Mouse (Mus musculus) cerebellum, adult 8-10 months (tissue): ENCODE measurements around the gene Slx4ip.

Source experiments
- DNase-seq: peaks from one replicate; pipeline ENCODE4 v3.0.0; 2022

The Slx4ip gene

GRCm38 (mm10) chr2:136947937-136948336 is 56.9 kb downstream of the Slx4ip start:
- no peak for DNase-seq

DNA sequence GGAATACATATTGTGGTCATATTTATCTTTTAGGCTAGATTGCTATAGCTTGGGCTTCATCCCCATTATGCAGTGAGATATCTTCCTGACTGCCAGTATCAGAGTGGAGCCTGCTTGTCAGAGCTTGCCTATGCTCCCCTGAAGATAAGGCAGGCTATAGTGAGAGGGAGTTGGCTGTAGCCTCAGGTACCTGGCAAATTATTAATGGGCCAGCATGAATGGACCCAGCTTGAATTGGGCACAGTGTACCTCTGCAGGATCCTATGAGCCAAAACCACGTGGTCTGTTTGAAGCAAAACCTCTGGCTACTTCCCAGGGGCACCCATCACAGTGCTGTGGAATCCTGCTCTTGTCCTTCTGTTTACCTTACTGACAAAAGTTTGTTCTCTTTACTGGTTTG is 61.2 kb downstream of the Slx4ip start:
- DNase-seq: no peak

GRCm38 (mm10) chr2:136955726-136956571 is 64.9 kb downstream of the Slx4ip start:
- DNase-seq: no peak

DNA sequence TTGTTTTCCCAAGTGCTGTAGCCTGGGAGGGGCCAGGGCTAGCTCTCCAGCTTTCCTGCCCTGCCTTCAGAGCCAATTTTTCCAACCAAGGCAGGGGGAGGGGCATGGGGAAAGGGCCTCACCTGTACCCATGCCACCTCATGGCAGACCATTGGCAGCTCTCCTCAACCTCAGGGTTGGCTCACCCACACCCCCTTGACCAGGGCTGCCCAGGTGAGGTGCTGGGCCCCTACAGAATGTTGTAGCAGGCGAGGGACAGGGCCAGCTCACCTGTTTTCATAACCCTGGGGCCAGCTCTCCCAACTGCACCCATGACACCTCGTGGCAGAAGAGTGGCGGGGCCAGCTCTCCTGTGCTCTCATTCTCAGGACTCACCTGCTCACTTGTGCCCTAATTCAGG is 67.7 kb downstream of the Slx4ip start:
- DNase-seq: no peak

DNA sequence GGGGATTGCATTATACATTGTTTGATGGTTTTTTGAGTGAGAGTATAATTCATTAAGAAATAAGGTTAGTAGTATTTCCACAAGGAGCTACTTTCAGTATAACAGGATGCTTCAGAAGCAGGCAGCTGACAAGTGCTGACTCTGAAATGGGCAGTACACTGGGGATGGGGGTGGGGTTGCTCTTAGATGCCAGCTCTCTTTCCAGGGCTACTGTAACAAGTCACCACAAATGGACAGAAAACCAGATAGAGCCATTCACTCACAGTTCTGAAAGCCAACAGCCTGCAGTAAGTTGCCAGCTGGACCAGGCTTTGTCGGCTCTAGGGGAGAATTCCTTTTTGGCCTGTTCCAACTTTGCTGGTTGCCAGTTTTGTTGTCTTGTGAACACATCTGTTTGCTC is 84.8 kb downstream of the Slx4ip start:
- DNase-seq: no peak

DNA sequence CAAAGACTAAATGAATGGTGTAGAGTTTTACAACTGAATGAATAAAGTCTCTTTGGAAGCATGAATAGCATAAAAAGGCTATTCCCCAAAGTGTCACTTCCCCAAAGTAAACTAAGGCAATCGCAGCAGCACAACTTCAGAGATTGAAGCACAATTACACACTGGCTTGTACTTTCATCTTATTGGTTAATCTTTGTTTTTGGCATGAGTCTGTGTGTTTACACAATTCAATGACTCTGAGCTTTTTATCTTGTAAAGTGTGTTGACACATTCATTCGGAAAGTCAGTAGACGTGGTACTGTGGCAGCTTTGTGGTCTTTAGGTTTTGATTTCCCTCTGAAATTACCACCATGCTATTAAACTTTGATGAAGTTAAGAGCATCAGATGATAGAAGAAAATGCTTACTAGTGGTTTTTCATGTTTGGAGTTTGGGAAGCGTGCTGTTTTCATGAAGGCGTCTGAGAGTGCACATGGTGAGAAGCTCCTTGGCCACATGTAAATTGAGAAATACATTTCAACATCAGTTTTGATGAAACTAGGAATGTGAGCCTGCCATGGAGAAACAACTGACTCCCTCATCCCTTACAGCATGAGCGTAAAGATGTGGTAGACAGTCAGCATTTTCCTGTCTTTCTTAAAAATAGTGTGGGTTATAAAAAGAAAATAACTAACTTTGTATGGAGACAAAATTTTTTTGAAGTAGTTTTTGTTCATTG is 88.2 kb downstream of the Slx4ip start:
- no peak for DNase-seq

GRCm38 (mm10) chr2:136981062-136981879 is 90.3 kb downstream of the Slx4ip start:
- no peak for DNase-seq

- no peak for DNase-seq
Measured at GRCm38 (mm10) chr2:136983959-136984358, 92.9 kb downstream of the Slx4ip start.

DNA sequence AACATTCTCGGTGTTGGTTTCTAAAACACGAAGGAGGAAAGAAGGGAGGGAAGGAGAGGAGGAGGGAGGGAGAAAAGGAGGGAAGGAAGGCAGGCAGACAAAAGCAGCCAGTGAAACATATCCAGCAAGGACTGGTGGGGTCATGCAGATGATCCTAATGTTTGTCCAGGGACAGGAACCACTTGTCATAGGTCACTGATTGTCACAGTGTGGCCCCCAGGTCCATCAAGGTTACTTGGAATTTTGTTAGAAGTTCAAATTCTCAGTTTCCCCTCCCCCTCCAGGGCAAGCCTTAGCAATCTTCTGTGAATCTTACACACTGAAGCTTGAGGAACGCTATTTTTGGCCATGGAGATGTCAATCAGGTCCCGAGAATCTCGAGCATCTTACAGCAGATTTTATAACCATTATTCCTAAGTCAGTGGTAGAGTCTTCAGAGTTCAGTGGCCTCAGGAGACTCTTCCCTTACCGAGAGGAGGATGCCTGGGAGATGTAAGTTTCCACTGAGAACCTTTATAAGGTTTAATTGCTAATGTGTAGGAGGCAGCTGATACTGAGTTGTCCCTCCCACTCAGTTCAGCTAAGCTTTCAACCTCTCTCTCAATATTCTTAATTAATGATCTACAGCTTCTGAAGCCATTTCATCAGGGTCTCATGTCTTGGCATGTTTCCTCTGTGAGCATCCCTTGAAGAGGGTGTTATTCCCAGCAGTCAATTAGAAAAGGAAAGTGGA is 95.1 kb downstream of the Slx4ip start:
- no peak for DNase-seq

- no peak for DNase-seq
Measured at GRCm38 (mm10) chr2:136993116-136993515, 102.1 kb downstream of the Slx4ip start.

DNA sequence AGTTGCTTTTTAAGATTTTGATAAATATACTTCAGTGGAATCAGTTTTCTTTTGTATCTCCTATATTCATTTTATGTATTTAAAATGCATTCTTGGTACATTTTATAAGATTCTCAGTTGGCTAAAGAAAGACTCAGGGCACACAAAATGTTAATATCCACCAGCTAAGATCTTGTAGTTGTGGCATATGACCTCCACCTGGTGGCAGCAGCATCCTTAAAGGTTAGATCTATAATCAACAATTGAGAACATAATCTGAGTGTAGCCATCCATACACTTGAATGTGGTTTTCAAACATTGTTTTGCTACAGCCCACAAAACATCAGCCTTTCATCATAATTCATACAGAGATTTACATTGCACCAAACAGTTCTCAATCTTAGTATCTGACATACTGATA is 106.1 kb downstream of the Slx4ip start:
- no peak for DNase-seq

- no peak for DNase-seq
Measured at GRCm38 (mm10) chr2:137002031-137002430, 111.0 kb downstream of the Slx4ip start.

GRCm38 (mm10) chr2:137006656-137007055 is 115.6 kb downstream of the Slx4ip start:
- no peak for DNase-seq

DNA sequence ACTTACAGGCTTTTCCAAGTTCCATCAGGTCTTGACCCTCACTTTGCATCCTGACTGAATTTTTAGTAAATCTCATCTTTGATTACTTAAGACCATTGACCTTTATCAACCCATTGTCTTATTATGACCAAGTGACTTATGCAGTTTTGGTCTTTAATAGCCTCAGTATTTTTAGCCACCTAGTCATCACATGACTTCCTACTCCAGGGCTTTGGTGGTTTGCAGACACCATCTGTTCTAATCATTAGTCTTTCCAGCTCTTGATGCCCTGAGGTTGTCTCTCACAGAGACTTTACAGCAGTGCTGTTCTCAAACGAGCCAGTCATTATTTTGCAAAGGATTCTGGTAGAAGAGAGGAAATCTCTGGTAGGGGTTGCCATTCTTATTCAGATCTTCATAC is 121.0 kb downstream of the Slx4ip start:
- no peak for DNase-seq

- DNase-seq: no peak
Measured at GRCm38 (mm10) chr2:137013151-137013550, 122.1 kb downstream of the Slx4ip start.

DNA sequence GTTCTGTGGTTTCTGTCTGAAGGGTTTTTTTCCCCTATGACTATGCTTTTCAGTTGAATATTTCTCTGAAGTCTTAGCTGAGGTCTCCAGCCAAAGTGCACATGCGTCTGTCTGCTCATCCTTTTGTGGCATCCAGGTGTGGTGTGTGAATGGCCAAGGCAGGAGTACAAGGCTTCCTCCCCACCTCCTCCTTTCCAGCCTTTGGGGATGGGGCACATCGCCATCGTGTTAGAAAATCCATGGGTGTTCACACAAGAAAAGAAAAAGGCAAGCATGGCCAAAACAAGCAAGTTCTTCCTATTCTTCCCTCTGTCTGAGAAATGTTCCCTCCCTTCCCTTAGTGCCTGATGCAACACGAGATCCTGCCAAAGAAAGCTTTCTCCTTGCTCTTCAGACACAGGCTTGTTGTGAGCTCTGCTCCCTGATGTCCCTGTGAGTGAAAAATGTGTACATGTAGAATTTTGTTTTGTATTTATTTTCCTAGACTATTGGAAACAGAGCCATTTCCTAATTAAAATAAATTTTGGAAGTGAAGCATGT is 122.9 kb downstream of the Slx4ip start:
- no peak for DNase-seq

DNA sequence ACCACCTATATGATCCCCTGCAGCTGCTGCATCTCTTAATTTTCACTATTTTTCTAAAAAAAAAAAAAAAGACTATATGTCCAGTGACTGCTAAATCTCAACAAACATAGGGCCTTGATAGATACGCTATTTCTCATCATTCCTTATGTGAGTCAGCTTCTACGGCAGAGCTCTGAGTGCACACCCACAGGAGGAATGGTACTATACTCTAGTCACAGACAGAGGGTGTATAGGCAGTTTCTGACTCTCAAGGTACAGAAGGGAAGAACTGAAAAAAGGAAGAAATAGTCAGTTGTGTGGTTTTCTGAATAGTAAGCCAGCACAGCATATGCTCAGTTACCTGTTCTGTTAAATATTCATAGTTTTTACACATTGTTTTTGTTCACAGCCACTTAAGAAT is 123.4 kb downstream of the Slx4ip start:
- DNase-seq: no peak

DNA sequence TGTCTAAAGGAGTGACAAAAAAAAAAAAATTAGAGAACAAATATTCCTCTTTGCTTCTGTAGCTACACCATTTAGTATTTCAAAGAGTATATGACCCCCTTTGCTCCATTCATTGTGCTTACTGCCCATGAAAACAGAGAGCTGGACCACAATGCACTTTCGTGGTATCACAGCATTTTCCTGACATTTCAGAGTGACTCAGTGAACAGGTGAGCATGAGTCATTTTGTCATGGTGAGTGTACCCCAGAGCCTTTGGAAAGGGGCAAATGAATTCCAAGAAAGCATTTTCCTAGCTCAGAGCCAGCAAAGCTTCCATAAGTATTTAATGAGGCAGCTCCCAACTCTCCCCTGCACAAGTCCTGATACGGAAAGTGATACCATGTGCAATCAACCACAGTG is 153.1 kb downstream of the Slx4ip start:
- no peak for DNase-seq

GRCm38 (mm10) chr2:137049367-137049766 is 158.3 kb downstream of the Slx4ip start:
- DNase-seq: no peak

DNA sequence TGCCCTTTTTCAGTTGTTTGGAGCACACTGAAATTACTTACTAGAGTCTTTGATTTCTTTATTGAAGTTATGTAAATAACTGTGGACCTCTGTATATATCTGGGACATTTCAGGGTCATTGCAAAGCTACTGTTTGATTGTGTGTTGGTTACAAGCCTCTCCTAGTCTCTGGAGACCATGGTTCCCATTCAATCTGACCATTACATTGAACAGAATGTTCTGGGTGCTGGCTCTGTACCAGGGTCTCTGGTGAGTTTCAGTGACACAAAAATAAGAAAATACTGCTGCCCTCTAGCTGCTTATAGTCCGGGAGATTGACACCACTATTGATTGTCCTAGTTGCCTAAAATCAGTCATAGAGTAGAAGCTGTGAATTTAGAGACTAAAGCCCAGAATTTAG is 158.9 kb downstream of the Slx4ip start:
- DNase-seq: no peak

- no peak for DNase-seq
Measured at GRCm38 (mm10) chr2:137063829-137064228, 172.8 kb downstream of the Slx4ip start.

DNA sequence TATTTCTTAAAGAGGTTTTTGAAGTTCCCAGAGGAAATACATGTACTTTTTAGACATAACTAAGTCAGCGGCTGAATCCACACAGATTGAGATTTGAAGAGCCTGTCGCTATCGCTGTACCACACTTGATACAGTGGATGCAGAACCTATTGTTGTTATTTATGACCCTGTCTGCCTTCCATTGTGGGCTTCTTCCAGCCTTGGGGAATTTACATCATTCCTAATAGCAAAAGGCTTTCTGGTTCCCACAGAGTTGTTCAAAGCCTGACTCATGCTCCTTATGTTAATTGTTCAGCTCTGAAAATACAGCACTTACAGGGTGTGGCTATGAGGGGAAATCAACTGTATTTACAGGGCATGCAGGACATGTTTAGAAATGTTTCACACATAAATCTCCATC is 173.5 kb downstream of the Slx4ip start:
- no peak for DNase-seq
